Mouse (Mus musculus) spleen, adult 2 months (tissue): ENCODE data around the gene Sirt4.

Experiments used
- CTCF ChIP-seq: fragments of 200-500 bp; IDR thresholded peaks from 2 replicates; pipeline ENCODE4 v1.5.1; 2011; ENCODE audit warnings: mild to moderate bottlenecking, inconsistent platforms; ENCODE audit not compliant: insufficient read depth, insufficient read length, insufficient replicate concordance; ENCODE audit errors: extremely low read depth
- POLR2A ChIP-seq: fragments of 200-500 bp; IDR thresholded peaks from 2 replicates; pipeline ENCODE4 v1.6.1; 2011; ENCODE audit warnings: low read depth, low read length, inconsistent platforms

DNA sequence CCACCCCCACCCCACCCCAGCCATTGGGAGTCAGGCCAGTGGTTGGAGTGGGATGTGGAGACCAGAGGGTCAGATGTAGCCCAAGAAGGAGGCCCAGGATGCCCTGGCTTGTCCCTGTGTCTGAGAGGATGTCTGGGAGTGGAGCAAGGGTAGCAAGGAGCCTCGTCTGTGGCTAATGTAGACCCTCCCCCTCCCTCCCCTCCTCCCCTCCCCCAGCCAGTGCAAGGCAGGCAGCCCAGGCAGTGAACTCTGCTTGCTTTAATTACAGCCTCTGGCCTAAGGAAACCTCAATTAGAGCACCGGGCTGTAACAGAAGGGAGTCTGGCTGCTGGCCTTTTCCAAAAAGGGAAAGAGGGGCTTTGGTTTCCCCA lies 46.6 kb downstream of the Sirt4 start:
- TF ChIP-seq CTCF (no peak), POLR2A (no peak)
